Mouse (Mus musculus) lung, adult 2 months (tissue): ENCODE measurements around the gene Zbtb7b.

Source experiments
- CTCF ChIP-seq: fragments of 200-500 bp; IDR thresholded peaks from 2 replicates; pipeline ENCODE4 v1.5.1; 2011; ENCODE audit warnings: mild to moderate bottlenecking, low read length, control low read depth; ENCODE audit not compliant: insufficient read depth
- POLR2A ChIP-seq: fragments of 200-500 bp; IDR thresholded peaks from 2 replicates; pipeline ENCODE4 v1.6.1; 2011; ENCODE audit warnings: low read depth, mild to moderate bottlenecking, control low read depth, low read length, borderline replicate concordance; ENCODE audit errors: extremely low read depth

GRCm38 (mm10) chr3:89360237-89360636, 34.3 kb downstream of the Zbtb7b start:
- TF ChIP-seq CTCF (no peak), POLR2A (no peak)
